Mouse (Mus musculus): ENCODE measurements around the gene Sec61b.

The Sec61b gene

DNA sequence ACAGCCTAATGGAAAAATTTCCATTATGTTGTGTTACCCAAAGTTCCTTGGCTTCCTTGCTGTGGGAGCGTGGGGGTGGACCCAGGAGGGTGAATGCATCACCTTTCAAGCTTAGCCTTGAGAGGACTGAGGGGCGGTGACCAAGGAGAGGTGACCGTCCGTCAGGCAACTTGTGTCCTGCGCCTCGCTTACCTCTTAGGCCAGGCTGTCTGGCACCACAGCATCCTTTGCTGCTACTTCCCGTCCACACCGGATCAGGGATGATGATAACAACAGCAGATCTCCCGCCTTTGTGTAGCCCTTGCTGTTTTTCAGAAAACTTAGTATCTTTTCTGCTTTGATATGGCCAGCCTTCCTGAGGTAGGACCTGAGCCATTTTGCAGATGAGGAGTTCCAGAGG lies 6.1 kb downstream of the Sec61b start:
- no peak for DNase-seq (ENCODE audit: low spot score)

DNA sequence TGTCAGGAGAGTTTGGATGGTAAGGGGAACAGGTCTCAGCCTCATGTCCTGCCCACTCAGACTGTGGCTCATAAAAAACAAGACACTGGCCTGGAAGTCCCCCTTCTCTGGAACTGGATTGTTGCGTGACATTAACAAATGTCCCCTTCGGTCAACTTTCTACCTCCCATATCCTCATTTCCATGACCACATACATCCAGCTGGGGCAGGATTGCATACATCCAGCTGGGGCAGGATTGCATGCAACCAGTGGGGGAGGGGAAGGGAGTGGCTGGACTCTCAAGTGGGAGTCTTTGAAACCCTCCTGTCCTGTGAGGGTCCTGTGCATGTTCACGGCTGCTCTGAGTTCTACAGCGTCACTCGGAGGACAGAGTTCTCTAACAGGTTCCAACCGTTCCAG lies 16.8 kb downstream of the Sec61b start:
- DNase-seq (ENCODE audit: low spot score): no peak

DNA sequence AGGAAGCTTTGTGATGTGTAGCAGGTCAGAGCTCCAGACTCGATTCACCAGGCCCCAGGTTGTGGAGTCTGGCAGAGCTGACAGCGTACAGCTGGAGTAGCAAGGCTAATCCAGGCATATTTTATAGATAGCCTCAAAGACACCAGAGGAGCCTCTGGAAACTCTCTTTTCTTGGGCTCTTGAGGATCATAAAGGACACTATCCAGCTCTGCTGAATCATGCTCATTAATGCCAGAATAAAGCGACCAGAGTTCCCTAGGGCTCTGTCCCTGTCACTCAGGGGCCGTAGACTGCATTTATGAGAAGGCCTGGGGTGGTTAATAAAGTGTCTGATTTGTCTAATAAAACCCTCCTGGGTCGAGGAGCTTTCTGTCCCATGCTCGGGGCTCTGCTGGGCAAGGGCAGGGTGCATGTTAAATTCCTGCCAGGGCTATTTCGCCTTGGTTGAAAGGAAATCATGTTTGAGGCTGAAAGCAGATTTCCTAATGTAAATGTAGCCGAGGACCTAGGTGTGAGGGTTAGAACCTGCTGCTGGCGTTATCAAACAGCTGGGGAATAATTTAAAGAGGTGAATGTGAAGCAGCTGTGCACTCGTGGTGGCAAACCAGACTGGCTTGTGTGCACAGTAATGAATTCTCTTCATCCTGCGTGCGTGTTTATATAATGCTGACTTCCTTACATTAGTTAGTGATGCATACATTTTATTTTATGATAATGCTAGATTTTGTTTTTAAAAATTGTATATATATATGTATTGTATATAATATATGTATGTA lies 18.0 kb downstream of the Sec61b start:
- no peak for DNase-seq (ENCODE audit: low spot score)

DNA sequence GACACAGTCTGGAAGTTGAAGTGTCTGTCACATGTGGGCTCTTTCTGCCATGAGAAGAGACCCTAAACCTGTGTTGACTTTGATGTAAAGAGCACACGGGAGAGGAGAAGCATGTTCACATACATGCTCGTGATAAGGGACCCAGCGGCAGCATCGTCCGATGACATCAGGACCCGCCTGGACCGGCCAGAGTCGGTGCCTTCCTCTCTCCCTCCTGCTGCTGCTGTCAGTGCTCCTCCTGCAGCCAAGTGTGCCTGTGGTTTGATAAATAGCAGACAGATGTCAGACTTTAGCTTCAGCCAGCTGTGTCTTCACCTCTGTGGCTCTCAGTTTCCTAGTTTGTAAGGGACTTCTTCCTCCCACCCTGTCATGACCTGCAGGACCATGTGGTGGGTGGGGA lies 19.0 kb downstream of the Sec61b start:
- DNase-seq (ENCODE audit: low spot score): no peak

DNA sequence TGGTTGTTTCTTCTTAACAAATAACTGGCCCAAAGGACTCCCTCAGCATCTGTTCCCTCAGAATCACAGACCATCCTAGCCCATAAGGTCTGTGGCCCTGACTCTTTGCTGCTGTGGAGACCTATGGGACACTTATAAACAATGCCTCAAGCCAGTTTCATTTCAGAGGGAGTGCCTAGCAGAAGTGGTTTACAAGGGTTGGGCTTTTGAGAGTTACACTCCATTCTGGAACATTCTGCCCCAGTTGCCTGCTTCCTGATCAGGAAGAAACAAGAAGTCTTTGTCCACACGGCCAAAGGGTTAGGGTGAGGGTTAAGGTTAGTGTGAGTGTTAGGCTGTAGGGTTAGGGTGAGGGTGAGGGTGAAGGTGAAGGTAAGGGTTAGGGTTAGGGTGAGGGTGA lies 19.7 kb downstream of the Sec61b start:
- no peak for DNase-seq (ENCODE audit: low spot score)

DNA sequence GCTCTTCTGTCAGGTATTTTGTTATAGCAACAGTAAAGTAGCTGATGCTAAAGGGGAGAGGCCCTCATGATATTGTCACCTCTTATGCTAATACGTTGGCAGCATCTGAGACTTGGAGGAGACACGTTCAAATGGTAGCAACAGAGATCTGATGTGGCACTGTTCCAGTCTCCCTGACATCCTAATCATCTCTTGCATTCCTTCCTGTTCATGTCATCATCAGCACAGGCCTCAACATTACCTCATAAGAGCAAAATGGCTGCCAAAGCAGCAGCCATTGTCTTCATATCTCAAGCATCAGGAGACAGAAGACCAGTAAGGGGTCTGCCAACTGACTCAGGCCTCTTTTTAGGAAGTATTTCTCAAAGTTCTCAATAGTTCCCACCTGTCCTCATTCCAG lies 20.2 kb downstream of the Sec61b start:
- DNase-seq (ENCODE audit: low spot score): no peak

DNA sequence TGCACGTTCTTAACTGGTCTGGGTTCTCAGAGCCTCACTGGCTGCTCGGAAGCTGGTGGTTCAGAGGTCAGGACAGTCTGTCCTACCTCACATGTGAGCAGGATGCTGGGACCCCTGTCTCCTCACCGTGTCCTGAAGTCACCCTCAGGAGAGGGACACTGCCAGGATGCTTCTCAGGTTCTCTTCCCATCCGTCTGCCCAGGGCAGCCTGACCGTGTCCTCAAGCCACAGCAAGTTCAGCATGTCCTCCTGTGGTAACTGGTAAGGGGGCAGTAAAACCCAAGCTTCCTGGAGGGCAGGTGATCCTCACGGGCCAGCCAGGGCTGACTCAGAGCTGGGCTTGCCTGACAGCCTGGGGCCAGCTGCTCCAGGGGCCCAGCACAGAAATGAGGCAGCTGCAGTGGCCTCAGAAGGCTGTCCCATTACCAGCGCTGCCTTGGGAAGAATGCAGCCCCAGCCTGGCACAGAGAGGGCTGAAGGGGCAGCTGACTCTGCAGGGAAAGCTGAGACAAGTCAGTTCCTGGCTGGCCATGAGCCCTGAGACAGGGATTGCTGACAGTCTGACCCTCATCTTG lies 23.4 kb downstream of the Sec61b start:
- DNase-seq (ENCODE audit: low spot score): no peak

DNA sequence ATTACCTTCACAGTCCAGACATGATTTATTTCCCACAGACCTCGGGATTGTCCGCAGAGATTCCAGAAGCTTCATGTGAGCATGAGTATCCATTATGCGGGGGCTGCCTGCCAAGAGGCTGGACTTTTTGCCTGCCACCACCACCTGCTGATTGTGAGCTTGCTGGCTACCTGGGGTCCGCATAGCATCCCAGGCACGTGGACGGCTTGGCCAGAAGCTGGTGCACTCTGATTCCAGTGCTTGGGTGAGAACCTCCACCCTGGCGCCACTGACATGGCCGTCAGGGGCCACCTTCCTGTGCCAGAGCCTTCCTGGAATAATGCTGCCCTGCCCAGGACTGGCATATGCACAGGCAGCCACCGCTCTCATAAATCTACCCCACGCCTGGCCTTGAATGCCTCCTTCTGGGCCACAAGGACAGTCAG lies 24.7 kb downstream of the Sec61b start:
- no peak for DNase-seq (ENCODE audit: low spot score)

DNA sequence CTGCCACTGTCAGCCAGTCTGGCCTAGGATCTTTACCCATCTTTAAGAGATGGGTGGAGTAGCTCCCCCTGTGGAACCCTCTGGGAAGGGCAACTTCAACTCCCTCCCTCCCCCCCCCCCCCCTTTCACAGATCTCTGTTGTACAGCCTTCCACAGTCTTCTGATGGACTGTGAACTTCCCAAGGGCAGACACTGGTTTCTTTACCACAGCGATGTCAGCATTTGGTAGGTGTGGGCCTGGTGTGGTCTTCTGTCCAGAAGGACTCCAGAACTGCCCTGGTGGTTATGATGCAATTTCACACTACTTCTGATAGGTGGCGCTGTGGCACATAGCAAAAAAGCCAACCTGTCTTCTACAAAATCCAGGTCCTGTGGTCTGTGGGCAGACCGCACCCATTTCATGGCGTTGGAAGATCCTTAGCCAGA lies 28.1 kb downstream of the Sec61b start:
- peak; percentile 20 for DNase-seq (ENCODE audit: low spot score)

DNA sequence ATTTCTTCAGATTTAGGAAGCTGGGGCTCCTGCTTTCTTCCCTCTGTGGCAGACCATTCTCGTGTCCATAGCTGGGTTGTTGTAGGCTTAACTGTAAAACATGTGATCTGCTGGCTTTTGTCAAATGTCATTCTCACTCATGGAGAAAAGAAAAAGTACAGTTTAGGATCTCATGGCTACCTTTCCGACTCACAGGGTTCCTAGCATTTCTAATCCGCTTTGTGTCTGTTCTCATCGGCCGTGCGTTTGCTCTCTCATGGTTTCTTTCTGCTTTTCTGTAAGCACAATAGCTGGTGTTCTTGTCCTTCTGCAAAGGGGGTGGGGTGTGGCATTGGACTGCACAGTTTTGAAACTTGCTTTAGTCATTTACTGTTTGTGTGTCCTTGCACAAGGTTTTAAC lies 28.6 kb downstream of the Sec61b start:
- DNase-seq (ENCODE audit: low spot score): no peak

DNA sequence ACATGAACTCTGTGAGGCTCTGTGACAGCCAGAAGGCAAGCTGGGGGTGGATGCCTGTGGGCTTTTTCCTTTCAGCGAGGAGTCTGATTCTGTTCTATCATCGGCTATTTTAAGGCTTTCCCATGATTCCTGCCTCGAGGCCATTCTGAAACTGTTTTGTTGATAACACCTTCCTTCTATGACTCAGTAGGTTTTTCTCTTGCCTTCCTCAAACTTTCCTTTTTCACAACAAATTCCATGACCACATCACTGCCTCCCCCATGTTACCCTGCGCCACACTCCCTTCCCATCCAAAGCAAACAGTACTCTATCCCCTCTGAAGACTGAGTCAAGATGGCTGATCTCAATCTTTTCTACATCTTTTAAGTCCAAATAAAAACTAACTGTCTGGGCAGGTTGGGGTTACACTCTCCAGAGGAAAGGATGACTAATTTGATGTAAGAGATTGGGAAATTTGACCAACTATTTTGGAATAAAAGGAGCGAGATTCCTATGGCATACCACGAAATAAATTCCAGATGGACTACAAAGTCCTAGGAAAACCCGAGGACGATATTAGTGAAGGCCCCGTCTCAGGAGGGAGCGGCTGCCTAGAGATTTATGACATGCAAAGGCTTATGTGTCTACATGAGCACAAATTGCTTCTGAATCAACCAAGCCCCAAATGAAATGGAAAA lies 30.5 kb downstream of the Sec61b start:
- DNase-seq (ENCODE audit: low spot score): no peak

DNA sequence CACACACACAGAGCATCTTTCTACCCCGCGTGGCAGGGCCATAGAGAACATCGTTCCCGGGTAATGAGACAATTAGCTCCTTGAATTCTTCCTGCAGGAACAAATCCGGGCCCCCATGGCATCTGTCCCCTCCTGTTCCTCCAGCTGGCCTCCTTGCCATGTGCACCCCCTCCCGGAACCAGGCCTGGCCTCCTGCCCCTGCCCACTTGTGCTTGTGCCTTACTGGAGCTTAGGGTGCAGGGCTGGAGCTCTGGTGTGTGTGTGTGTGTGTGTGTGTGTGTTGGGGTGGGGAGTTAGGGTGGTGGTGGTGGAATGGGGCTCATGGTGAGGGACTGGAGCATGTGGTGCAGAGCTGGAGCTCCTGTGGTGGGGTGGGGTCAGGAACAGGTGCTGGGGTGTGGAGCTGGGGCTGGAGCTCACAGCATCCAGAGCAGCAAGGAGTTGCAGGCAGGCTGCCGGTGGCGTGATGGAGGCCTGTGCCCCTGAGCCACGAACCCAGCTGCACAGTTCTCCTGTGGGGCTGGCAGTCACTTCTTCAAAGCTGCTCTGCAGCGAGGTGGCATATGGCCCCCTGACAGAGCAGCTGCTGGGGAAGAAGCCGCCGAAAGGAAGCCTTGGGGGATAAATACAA lies 44.2 kb downstream of the Sec61b start:
- no peak for DNase-seq (ENCODE audit: low spot score)

DNA sequence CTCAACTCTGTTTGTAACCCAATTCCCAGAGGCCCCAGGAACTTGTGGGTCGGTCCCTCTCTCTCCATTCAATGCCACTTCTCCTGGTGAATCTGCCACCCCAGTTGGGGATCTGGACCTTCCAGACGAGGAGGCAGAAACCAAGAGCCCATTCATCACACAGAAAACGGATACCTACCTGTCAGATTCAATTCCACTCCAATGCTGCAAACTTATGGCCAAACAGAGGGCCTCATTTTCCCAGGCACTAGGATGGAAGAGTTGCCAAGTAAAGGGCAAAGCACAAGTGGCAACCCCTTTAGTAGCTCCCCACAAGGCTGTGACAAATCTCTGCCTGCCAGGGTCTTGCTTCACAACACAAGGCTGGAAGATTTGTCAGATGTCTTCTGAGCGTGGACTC lies 45.6 kb downstream of the Sec61b start:
- no peak for DNase-seq (ENCODE audit: low spot score)

DNA sequence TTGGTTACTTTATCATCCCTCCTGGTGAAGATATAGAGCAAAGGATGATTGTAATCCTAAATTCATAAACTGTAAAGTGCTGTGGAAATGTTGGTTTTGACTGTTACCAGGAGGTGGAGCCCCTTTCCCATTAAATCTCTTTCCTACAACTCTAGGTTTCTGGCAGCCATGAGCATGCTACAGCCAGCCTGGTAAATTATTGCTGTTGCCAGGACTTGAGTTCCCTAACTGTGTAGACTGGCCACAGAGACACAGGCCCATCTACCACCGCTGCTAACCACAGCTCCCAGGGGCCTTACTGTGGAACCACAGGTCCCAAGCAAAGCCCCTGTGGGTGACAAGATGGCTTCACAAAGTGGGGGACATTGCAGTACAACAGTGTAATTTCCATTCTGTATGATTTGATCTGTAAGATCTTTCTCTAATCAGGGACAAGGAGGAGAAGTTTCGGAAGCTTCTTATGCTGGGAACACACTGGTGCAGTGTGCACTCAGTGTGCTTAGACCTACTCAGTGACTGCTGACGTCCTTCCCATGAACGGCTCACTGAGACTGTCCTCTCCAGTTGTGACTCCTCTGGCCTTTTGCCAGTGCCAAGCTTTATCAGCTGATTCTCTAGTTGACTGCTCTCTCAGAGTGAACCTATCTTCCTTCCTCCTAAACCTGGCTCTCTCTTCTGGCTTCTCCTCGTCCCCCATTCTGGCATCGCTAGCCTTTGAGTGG lies 47.6 kb downstream of the Sec61b start:
- DNase-seq (ENCODE audit: low spot score): no peak

DNA sequence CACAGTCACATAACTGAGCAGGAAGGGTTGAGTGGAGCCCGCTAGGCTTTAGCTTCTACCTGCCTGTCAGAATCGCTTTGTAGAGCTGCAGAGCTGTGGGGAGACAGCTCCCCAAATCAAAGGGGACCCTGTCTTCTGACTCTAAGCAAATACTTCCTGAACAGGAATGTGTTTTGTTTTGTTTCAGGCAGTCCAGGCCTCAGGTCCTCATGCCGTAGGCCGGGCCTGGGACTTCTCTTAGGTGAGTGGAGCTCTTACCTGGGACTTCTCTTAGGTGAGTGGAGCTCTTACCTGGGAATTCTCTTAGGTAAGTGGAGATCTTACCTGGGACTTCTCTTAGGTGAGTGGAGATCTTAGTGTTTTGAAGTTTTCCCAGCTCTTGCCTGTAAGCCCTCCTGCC lies 55.4 kb downstream of the Sec61b start:
- DNase-seq (ENCODE audit: low spot score): no peak
